Mouse (Mus musculus) liver, embryonic 14.5 days (tissue): ENCODE measurements around the gene Baiap2. TPM values are rescaled to one million over a fixed set of nuclear protein-coding genes. Genes with fewer than 3 reads are reported as not detected.

Source experiments
- ATAC-seq: fragments of 200-750 bp; cut with Nextera tagmentation; 2 replicates; pipeline ENCODE4 v1.8.0; 2017; ENCODE audit warnings: moderate number of reproducible peaks, mild to moderate bottlenecking, moderate library complexity; ENCODE audit not compliant: insufficient read depth
- DNase-seq, 3 experiments: peaks; one replicate each; pipeline ENCODE4 v3.0.0-alpha.2; 2012 to 2013; ENCODE audit warnings: low read depth in 3 of 3, low spot score in 3 of 3
- H3K27ac ChIP-seq: fragments of 300-500 bp; sonication (generic); 2 replicates; pipeline ENCODE4 v1.5.1; 2014; ENCODE audit warnings: moderate library complexity, mild to moderate bottlenecking, control low read depth, inconsistent platforms
- H3K27me3 ChIP-seq: fragments of 300-500 bp; sonication (generic); 2 replicates; pipeline ENCODE4 v1.6.1; 2014; ENCODE audit warnings: mild to moderate bottlenecking, low read length, moderate library complexity; ENCODE audit not compliant: control insufficient read depth, insufficient read depth
- H3K36me3 ChIP-seq: fragments of 300-500 bp; sonication (generic); replicated peaks from 2 replicates; pipeline ENCODE4 v1.6.1; 2014; ENCODE audit warnings: low read depth; ENCODE audit not compliant: control insufficient read depth, insufficient read depth
- H3K4me1 ChIP-seq, 2 experiments: fragments of 200-500 bp in 1 of 2; fragments of 300-500 bp in 1 of 2; sonication (generic) in 1 of 2; replicated peaks; 2 replicates each; pipeline ENCODE4 v1.6.1; 2012 to 2014; ENCODE audit warnings: antibody characterized with exemption in 1 of 2, inconsistent platforms in 1 of 2, low read length in 1 of 2; ENCODE audit not compliant: control insufficient read depth in 2 of 2, insufficient read depth in 2 of 2
- H3K4me2 ChIP-seq: fragments of 300-500 bp; sonication (generic); 2 replicates; pipeline ENCODE4 v1.6.1; 2014; ENCODE audit warnings: low read depth, mild to moderate bottlenecking, control low read depth, moderate library complexity
- H3K4me3 ChIP-seq, 2 experiments: fragments of 200-500 bp in 1 of 2; fragments of 300-500 bp in 1 of 2; sonication (generic) in 1 of 2; 2 replicates each; pipeline ENCODE4 v1.5.1; 2012 to 2014; ENCODE audit warnings: low read depth in 2 of 2, low read length in 2 of 2, mild to moderate bottlenecking in 2 of 2, control low read depth in 1 of 2, inconsistent platforms in 1 of 2, moderate library complexity in 1 of 2; ENCODE audit not compliant: insufficient read depth in 1 of 2
- H3K9ac ChIP-seq: fragments of 300-500 bp; sonication (generic); replicated peaks from 2 replicates; pipeline ENCODE4 v1.6.1; 2014; ENCODE audit warnings: mild to moderate bottlenecking, control low read depth, moderate library complexity
- H3K9me3 ChIP-seq: fragments of 300-500 bp; sonication (generic); 2 replicates; pipeline ENCODE4 v1.6.1; 2016; ENCODE audit warnings: low read length, mixed read lengths; ENCODE audit not compliant: control insufficient read depth
- CTCF ChIP-seq: IDR thresholded peaks from 2 replicates; pipeline ENCODE4 v1.5.1; 2016; ENCODE audit warnings: antibody characterized with exemption, low read depth, control low read depth
- EP300 ChIP-seq: IDR thresholded peaks from 2 replicates; pipeline ENCODE4 v1.6.1; 2016; ENCODE audit warnings: antibody characterized with exemption, low read depth
- WGBS: fragments of 180-500 bp; shearing (Covaris S2); extraction: QIAGEN DNeasy Blood & Tissue Kit; methylation state at CpG from one replicate; pipeline ENCODE4 v1.1.7; 2014; ENCODE audit not compliant: insufficient replicate concordance; 5-methylcytosine and 5-hydroxymethylcytosine counted together
- polyA plus RNA-seq, 2 experiments: library from polyadenylated mRNA; depleted of rRNA in 1 of 2; stranded (reverse) in 1 of 2; unstranded in 1 of 2; fragments of >200 nt; fragmentation: Nextera tagmentation in 1 of 2; extraction: Ambion mirVana in 1 of 2; gene quantifications; 2 replicates each; pipeline versions ENCODE4 v1.2.1 to v1.2.3; 2012 to 2014

Gene Baiap2
- polyA plus RNA-seq, 2 experiments: 4.2 to 5.6 TPM

GRCm38 (mm10) chr11:119943428-119943988 is 945 bp downstream of the Baiap2 start:
- TF ChIP-seq CTCF (no peak), EP300 (no peak)

DNA sequence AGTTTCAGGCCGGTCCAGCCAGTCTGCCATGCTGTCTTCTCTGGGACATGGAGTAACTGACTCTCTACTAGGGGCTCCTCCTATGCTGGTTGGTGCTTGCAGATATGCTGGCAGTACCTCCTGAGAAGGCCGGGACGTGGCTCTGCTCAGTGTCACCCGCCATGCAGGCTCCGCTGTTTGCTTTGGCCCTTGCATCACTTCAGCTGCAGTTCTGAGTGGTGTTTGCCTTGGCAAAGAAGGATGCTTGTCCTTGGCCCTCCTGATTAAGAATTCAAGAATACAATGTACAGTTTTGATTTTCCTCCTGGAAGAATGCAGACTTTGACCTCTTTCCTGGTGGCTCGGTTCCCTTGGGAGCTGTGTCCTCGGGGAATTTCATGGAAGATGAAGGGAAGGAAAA is 2.8 kb downstream of the Baiap2 start:
- H3K9me3 ChIP-seq: no peaks in the 10 kb centered on the region
- H3K36me3 ChIP-seq: no peaks in the 10 kb centered on the region
- 70% methylated on average over 7 of the region's 7 CpGs for WGBS
- peak overlapping the region; percentile 6; the same call in 1 of the 2 replicates for H3K4me2 ChIP-seq
- ATAC-seq: no peak
- H3K4me3 ChIP-seq: no peak overlapping the region
- H3K27me3 ChIP-seq: peaks cover 29% of the 10 kb centered on the region
- TF ChIP-seq EP300: no peak
- no peak for TF ChIP-seq CTCF
- H3K9ac ChIP-seq: no peak overlapping the region
- no peak overlapping the region for H3K27ac ChIP-seq
- peaks cover 0 to 26% of the 10 kb centered on the region in 2 experiments; a peak in 3 of 4 replicates for H3K4me1 ChIP-seq
- no peak for DNase-seq

More at GRCm38 (mm10) chr11:119943428-119943988, 945 bp downstream of the Baiap2 start:
- Histone ChIP-seq H3K9me3 (no peaks in the 10 kb centered on the region), H3K9ac (peak overlapping the region; percentile 54), H3K36me3 (no peaks in the 10 kb centered on the region), H3K4me3 (peak overlapping the region; percentile 66 to 71), H3K4me2 (peak overlapping the region; percentile 91), H3K27me3 (peaks cover 29% of the 10 kb centered on the region), H3K4me1 (peaks cover 0 to 27% of the 10 kb centered on the region in 2 experiments; a peak in 3 of 4 replicates), H3K27ac (no peak overlapping the region)
- ATAC-seq (peak; percentile 5; the same call in 1 of the 2 replicates), DNase-seq (no peak)
- WGBS: 3% methylated on average over 32 of the region's 32 CpGs

GRCm38 (mm10) chr11:119947426-119947825 is 4.9 kb downstream of the Baiap2 start:
- Histone ChIP-seq H3K27me3 (peaks cover 18% of the 10 kb centered on the region), H3K27ac (no peak overlapping the region), H3K4me3 (no peak overlapping the region), H3K9ac (no peak overlapping the region), H3K9me3 (no peaks in the 10 kb centered on the region), H3K4me2 (no peak overlapping the region), H3K36me3 (no peaks in the 10 kb centered on the region), H3K4me1 (peaks cover 0 to 31% of the 10 kb centered on the region in 2 experiments; a peak in 3 of 4 replicates)
- DNase-seq: no peak
- ATAC-seq: no peak
- WGBS: 73% methylated on average over 1 of the region's 1 CpGs
- TF ChIP-seq EP300 (no peak), CTCF (no peak)

- H3K4me1 ChIP-seq: peaks cover 0 to 34% of the 10 kb centered on the region in 2 experiments; a peak in 3 of 4 replicates
- H3K36me3 ChIP-seq: no peaks in the 10 kb centered on the region
- no peak overlapping the region for H3K27ac ChIP-seq
- no peaks in the 10 kb centered on the region for H3K9me3 ChIP-seq
- H3K9ac ChIP-seq: no peak overlapping the region
- peaks cover 17% of the 10 kb centered on the region for H3K27me3 ChIP-seq
- TF ChIP-seq EP300 (no peak), CTCF (peak; percentile 36)
- no peak overlapping the region for H3K4me2 ChIP-seq
- DNase-seq: no peak
- WGBS: 43% methylated on average over 2 of the region's 2 CpGs
- H3K4me3 ChIP-seq: no peak overlapping the region
- no peak for ATAC-seq
Observed at GRCm38 (mm10) chr11:119947897-119948296, 5.3 kb downstream of the Baiap2 start.

DNA sequence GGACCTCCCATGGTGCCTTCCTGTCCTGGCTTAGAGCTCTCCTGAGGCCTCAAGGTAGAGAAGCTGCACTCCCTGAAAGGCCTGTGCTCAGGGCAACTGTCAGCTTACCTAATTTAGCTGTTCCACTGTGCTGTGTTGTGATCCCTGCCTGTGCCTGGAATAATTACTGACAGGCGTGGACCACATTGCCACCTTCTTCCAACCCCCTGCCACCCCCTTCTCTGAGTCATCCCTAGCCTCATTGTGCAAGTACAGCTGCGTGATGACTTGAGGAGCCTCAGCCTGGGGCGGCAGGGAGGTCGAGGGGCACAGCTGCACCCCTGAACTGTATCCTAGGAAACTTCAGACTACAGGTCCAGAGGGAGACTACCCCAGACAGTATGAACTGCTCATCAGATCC is 5.7 kb downstream of the Baiap2 start:
- Histone ChIP-seq H3K4me2 (no peak overlapping the region), H3K9ac (no peak overlapping the region), H3K27ac (no peak overlapping the region), H3K9me3 (no peaks in the 10 kb centered on the region), H3K4me1 (peaks cover 0 to 37% of the 10 kb centered on the region in 2 experiments; a peak in 3 of 4 replicates), H3K4me3 (no peak overlapping the region), H3K27me3 (peaks cover 14% of the 10 kb centered on the region), H3K36me3 (no peaks in the 10 kb centered on the region)
- 51% methylated on average over 4 of the region's 4 CpGs for WGBS
- TF ChIP-seq CTCF: no peak
- no peak for TF ChIP-seq EP300
- no peak for DNase-seq
- ATAC-seq: no peak
